Mouse (Mus musculus) brain, embryonic 14.5 days (tissue): Measurements from ENCODE around the gene Rnase2a. TPM values are rescaled to one million over a fixed set of nuclear protein-coding genes. Genes with fewer than 3 reads are reported as not detected.

Experiments used
- polyA plus RNA-seq: library from polyadenylated mRNA; depleted of rRNA; stranded (reverse); fragments of >200 nt; gene quantifications from 2 replicates; pipeline ENCODE4 v1.2.3, GENCODE M21; 2012; rRNA removed

The Rnase2a gene
- polyA plus RNA-seq, 1 experiment = not detected

Other genes with a start within 250 kb of the Rnase2a start
- gene Rnase10, start 248.4 kb downstream of the Rnase2a start, polyA plus RNA-seq = 0.05 TPM in 1 of 2 replicates, not detected in the other
- gene Rnase9, start 214.2 kb downstream of the Rnase2a start, polyA plus RNA-seq = not detected in 2 replicates
- gene Rnase11, start 205.9 kb downstream of the Rnase2a start, polyA plus RNA-seq = not detected in 2 replicates
- gene Rnase12, start 198.5 kb downstream of the Rnase2a start, polyA plus RNA-seq = 0.15 TPM in 1 of 2 replicates, not detected in the other
- not detected in 2 replicates for gene Olfr750, start 181.7 kb downstream of the Rnase2a start, polyA plus RNA-seq
- gene Rnase4, start 165.0 kb downstream of the Rnase2a start, polyA plus RNA-seq = 15.1 and 18.2 TPM in 2 replicates
- 4.3 and 4.5 TPM in 2 replicates for gene Ang, start 165.0 kb downstream of the Rnase2a start, polyA plus RNA-seq
- gene Eddm3b, start 141.7 kb downstream of the Rnase2a start, polyA plus RNA-seq = not detected in 2 replicates
- gene Rnase6, start 132.2 kb downstream of the Rnase2a start, polyA plus RNA-seq = 0.44 and 0.52 TPM in 2 replicates
- 0.09 and 0.27 TPM in 2 replicates for gene Rnase1, start 109.3 kb downstream of the Rnase2a start, polyA plus RNA-seq
- gene Rnase2b, start 93.9 kb downstream of the Rnase2a start, polyA plus RNA-seq = not detected in 2 replicates
- gene Ang2, start 57.0 kb downstream of the Rnase2a start, polyA plus RNA-seq = not detected in 2 replicates
- not detected in 2 replicates for gene Ear14, start 52.7 kb downstream of the Rnase2a start, polyA plus RNA-seq
- not detected in 2 replicates for gene Gm7247, start 105.6 kb upstream of the Rnase2a start, polyA plus RNA-seq
- gene Vmn2r88, start 154.7 kb upstream of the Rnase2a start, polyA plus RNA-seq = not detected in 2 replicates
- gene Vmn2r89, start 195.7 kb upstream of the Rnase2a start, polyA plus RNA-seq = not detected in 2 replicates